Mouse (Mus musculus) ES-E14 (cell line): Measurements from ENCODE around the gene Lrba.
A peak's percentile ranks its signal among the peaks of the same experiment; 100 is the strongest.

ENCODE experiments used
- CHD2 ChIP-seq: IDR thresholded peaks from 2 replicates; pipeline ENCODE4 v1.6.1; 2014; ENCODE audit warnings: mild to moderate bottlenecking, low read depth, low read length, inconsistent platforms
- MAFK ChIP-seq: IDR thresholded peaks from 2 replicates; pipeline ENCODE4 v1.6.1; 2014; ENCODE audit warnings: mild to moderate bottlenecking, low read depth, low read length, inconsistent platforms; ENCODE audit not compliant: insufficient read depth

DNA sequence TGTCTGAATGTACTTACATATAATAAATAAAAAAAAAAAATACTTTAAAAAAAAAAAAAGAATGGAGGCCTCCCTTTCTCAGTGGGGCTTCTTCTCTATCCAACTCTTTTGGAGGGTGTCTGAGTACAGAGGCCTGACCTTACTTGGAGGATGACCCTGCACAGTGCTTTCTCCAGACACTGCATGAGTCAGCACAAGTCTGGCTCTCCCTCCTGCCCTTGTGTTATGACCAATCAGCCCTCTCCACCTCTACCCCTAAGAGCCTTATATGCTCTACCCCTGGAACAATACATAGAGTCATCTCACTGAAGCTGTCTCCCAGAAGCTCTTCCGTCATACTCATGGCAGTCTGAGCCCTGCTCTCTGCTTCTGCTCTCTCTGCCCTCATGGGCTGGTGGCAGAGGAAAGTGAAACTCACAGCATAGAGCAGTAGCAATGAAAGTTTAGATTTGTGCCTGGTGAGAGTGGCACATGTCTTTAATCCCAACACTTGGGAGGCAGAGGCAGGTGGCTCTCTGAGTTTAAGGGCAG, 22.8 kb upstream of the Lrba start:
- TF ChIP-seq CHD2 (no peak), MAFK (peak; percentile 57)
